Mouse (Mus musculus) heart, embryonic 11.5 days (tissue): ENCODE results near the gene Kcnj10. TPM values are rescaled to one million over a fixed set of nuclear protein-coding genes. Genes with fewer than 3 reads are reported as not detected.

Experiments
- ATAC-seq: fragments of 200-750 bp; cut with Nextera tagmentation; replicated peaks from 2 replicates; pipeline ENCODE4 v1.8.0; 2017; ENCODE audit warnings: moderate library complexity; ENCODE audit not compliant: insufficient number of reproducible peaks, low FRiP score, low TSS enrichment
- H3K27ac ChIP-seq: fragments of 300-500 bp; sonication (generic); 2 replicates; pipeline ENCODE4 v1.5.1; 2014; ENCODE audit warnings: mild to moderate bottlenecking, low read depth, low read length
- H3K27me3 ChIP-seq: fragments of 300-500 bp; sonication (generic); 2 replicates; pipeline ENCODE4 v1.6.1; 2014; ENCODE audit warnings: mild to moderate bottlenecking, low read length, mixed read lengths; ENCODE audit not compliant: control insufficient read depth, insufficient read depth
- H3K36me3 ChIP-seq: fragments of 300-500 bp; sonication (generic); 2 replicates; pipeline ENCODE4 v1.6.1; 2014; ENCODE audit warnings: mild to moderate bottlenecking, low read length, moderate library complexity, mixed read lengths; ENCODE audit not compliant: control insufficient read depth, insufficient read depth
- H3K4me1 ChIP-seq: fragments of 300-500 bp; sonication (generic); 2 replicates; pipeline ENCODE4 v1.6.1; 2014; ENCODE audit warnings: low read length; ENCODE audit not compliant: control insufficient read depth, insufficient read depth
- H3K4me2 ChIP-seq: fragments of 300-500 bp; sonication (generic); 2 replicates; pipeline ENCODE4 v1.6.1; 2014; ENCODE audit warnings: mild to moderate bottlenecking, moderate library complexity
- H3K4me3 ChIP-seq: fragments of 300-500 bp; sonication (generic); 2 replicates; pipeline ENCODE4 v1.5.1; 2014; ENCODE audit warnings: low read depth, low read length
- H3K9ac ChIP-seq: fragments of 300-500 bp; sonication (generic); 2 replicates; pipeline ENCODE4 v1.6.1; 2014; ENCODE audit warnings: mild to moderate bottlenecking, low read depth, low read length, moderate library complexity
- H3K9me3 ChIP-seq: fragments of 300-500 bp; sonication (generic); replicated peaks from 2 replicates; pipeline ENCODE4 v1.6.1; 2016; ENCODE audit warnings: low read length; ENCODE audit not compliant: control insufficient read depth
- WGBS: fragments of 180-500 bp; shearing (Covaris S2); extraction: QIAGEN DNeasy Blood & Tissue Kit; methylation state at CpG from one replicate; pipeline ENCODE4 v1.1.7; 2014; ENCODE audit not compliant: insufficient replicate concordance; 5-methylcytosine and 5-hydroxymethylcytosine counted together
- polyA plus RNA-seq: library from polyadenylated mRNA; unstranded; fragments of >200 nt; fragmentation: Nextera tagmentation; extraction: Ambion mirVana; gene quantifications from 2 replicates; pipeline ENCODE4 v1.2.1, GENCODE M21; 2014

Kcnj10 gene
- polyA plus RNA-seq, 1 experiment from 2014 or later = 0.09 TPM

- Histone ChIP-seq H3K27ac (no peak overlapping the region), H3K36me3 (no peaks in the 10 kb centered on the region), H3K9me3 (no peaks in the 10 kb centered on the region), H3K4me3 (no peak overlapping the region), H3K4me2 (no peak overlapping the region), H3K9ac (no peak overlapping the region), H3K27me3 (peaks cover 4% of the 10 kb centered on the region; the same call in 1 of the 2 replicates), H3K4me1 (no peaks in the 10 kb centered on the region)
- ATAC-seq = no peak
- 10% methylated on average over 5 of the region's 5 CpGs for WGBS
Observed at GRCm38 (mm10) chr1:172409431-172409830, 68.4 kb downstream of the Kcnj10 start.

DNA sequence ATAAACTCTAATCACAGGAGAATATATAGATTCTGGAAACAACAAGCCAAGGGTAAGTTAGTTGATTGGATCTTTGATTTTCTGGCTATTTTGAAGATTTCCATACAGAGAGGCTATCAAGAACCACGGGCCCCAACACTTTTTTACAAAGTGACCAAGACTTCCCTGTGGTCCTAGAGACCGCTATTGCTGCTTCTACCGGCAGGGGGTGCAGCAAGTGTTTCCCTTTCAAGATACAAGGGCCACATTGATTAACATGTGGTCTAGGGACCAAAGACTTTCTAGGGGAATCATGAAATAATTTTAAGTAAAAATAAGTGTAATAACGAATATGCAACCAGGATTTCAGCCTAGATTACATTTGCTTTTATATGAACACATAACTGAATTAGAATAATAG, 69.8 kb downstream of the Kcnj10 start:
- Histone ChIP-seq H3K27ac (no peak overlapping the region), H3K4me1 (no peaks in the 10 kb centered on the region), H3K4me3 (no peak overlapping the region), H3K4me2 (no peak overlapping the region), H3K9me3 (no peaks in the 10 kb centered on the region), H3K36me3 (no peaks in the 10 kb centered on the region), H3K27me3 (peaks cover 4% of the 10 kb centered on the region; the same call in 1 of the 2 replicates), H3K9ac (no peak overlapping the region)
- 4% methylated on average over 4 of the region's 4 CpGs for WGBS
- no peak for ATAC-seq

- Histone ChIP-seq H3K4me3 (no peak overlapping the region), H3K9me3 (no peaks in the 10 kb centered on the region), H3K36me3 (no peaks in the 10 kb centered on the region), H3K4me2 (no peak overlapping the region), H3K27ac (no peak overlapping the region), H3K9ac (no peak overlapping the region), H3K27me3 (no peaks in the 10 kb centered on the region), H3K4me1 (no peaks in the 10 kb centered on the region)
- ATAC-seq = peak; percentile 60; the same call in 1 of the 2 replicates
- 0% methylated on average over 5 of the region's 5 CpGs for WGBS
Observed at GRCm38 (mm10) chr1:172412204-172412603, 71.2 kb downstream of the Kcnj10 start.

DNA sequence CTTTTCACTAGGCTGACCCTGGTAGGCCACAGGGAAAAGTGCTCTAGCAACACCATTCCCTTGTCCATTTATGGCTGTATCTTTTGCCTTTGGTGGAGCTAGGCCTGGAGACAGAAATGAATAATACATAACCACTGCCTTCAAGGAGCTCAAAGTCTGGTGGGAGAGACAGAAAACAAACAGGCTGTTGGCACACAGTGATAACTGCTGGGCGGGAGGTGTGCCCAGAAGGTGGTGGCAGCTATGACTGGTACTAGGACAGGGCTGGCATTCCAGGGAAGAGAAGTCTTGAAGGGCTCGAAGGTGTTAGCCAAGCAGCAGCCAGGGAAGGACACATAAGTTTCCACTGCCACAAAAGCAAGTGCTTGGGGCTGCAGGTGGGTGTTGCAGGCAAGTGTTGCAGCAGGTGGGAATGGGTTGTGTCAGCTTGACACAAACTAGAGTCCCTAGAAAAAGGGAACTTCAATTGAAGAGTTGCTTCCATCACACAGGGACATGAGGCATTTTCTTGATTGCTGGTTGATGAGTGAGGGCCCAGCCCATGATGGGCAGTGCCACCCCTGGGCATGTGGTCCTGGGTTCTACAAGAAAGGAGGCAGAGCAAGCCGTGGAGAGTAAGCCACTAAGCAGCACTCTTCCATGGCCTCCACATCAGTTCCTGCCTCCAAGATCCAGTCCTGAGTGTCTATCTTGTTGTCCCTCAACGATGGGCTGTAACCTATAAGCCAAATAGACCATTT, 72.7 kb downstream of the Kcnj10 start:
- no peak for ATAC-seq
- Histone ChIP-seq H3K9me3 (no peaks in the 10 kb centered on the region), H3K36me3 (no peaks in the 10 kb centered on the region), H3K9ac (no peak overlapping the region), H3K4me3 (no peak overlapping the region), H3K4me2 (no peak overlapping the region), H3K4me1 (no peaks in the 10 kb centered on the region), H3K27me3 (no peaks in the 10 kb centered on the region), H3K27ac (no peak overlapping the region)
- 74% methylated on average over 4 of the region's 4 CpGs for WGBS

GRCm38 (mm10) chr1:172414231-172414585, 73.2 kb downstream of the Kcnj10 start:
- Histone ChIP-seq H3K36me3 (no peaks in the 10 kb centered on the region), H3K9me3 (no peaks in the 10 kb centered on the region), H3K4me1 (no peaks in the 10 kb centered on the region), H3K27ac (no peak overlapping the region), H3K9ac (no peak overlapping the region), H3K4me3 (no peak overlapping the region), H3K4me2 (no peak overlapping the region), H3K27me3 (no peaks in the 10 kb centered on the region)
- no peak for ATAC-seq
- WGBS = 78% methylated on average over 6 of the region's 6 CpGs

DNA sequence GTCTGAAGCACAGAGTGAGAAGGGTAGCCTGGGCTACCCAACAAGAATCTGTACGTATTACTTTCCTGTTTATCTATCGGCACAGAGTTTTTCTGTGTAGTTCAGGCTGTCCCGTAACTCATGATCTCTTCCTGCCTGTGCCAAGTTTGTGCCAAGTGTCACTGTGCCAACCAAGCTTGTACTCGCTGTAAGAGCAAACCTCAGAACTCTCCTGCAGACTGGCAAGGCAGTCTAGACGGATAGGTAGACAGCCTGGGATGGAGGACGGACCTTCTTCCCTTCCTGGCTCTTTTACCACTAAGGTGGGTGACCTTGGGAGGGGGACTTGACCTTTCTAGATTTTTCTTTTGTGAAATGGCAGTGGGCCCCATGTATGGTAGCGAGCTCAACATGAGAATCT, 74.1 kb downstream of the Kcnj10 start:
- no peak overlapping the region for H3K4me3 ChIP-seq
- H3K9me3 ChIP-seq = no peaks in the 10 kb centered on the region
- no peak overlapping the region for H3K9ac ChIP-seq
- no peak for ATAC-seq
- no peaks in the 10 kb centered on the region for H3K27me3 ChIP-seq
- no peaks in the 10 kb centered on the region for H3K36me3 ChIP-seq
- 78% methylated on average over 7 of the region's 7 CpGs for WGBS
- no peak overlapping the region for H3K4me2 ChIP-seq
- no peak overlapping the region for H3K27ac ChIP-seq
- no peaks in the 10 kb centered on the region for H3K4me1 ChIP-seq

DNA sequence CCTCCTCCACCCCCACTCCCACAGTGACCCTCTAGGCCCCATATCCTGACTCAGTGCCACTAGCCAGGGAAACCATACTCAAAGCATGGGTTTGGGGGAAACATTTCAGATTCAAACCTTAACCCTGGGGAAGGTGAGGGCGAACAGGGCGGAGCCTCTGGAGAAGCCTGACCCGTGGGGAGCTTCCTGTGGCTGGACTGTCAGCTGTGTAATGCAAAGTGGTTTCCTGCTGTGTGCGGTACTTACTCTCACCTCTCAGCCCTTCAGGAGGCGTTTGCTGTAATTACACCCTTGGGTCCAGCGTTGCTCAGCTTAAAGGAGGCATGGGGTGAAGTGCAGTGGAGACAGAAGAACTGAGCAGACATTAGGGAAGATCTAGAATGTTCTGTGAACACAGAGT, 77.2 kb downstream of the Kcnj10 start:
- H3K9ac ChIP-seq = no peak overlapping the region
- H3K27ac ChIP-seq = no peak overlapping the region
- H3K4me2 ChIP-seq = no peak overlapping the region
- H3K4me3 ChIP-seq = no peak overlapping the region
- H3K9me3 ChIP-seq = no peaks in the 10 kb centered on the region
- no peak for ATAC-seq
- no peaks in the 10 kb centered on the region for H3K27me3 ChIP-seq
- no peaks in the 10 kb centered on the region for H3K36me3 ChIP-seq
- no peaks in the 10 kb centered on the region for H3K4me1 ChIP-seq
- 14% methylated on average over 6 of the region's 6 CpGs for WGBS

DNA sequence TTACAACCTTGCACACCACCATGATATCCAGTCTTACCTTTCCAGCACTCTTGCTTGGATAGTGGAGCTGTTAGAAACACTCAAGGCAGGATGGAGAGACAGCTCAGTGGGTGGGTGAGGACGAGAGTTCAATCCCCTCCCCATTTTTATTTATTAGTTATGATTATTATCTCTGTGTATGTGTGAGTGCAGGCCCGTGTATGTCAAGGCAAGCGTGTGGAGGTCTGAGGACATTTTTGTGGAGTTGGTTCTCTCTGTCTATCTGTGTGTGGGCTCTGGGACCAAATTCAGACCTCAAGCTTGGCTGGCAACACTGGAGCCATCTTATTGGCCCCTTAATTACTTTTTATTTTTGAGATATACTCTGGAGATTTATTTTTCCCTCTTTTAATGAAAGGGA, 77.6 kb downstream of the Kcnj10 start:
- Histone ChIP-seq H3K27me3 (no peaks in the 10 kb centered on the region), H3K4me1 (no peaks in the 10 kb centered on the region), H3K4me2 (no peak overlapping the region), H3K9me3 (no peaks in the 10 kb centered on the region), H3K9ac (no peak overlapping the region), H3K36me3 (no peaks in the 10 kb centered on the region), H3K4me3 (no peak overlapping the region), H3K27ac (no peak overlapping the region)
- WGBS = 80% methylated on average over 3 of the region's 3 CpGs
- ATAC-seq = no peak

- H3K27ac ChIP-seq = no peak overlapping the region
- H3K4me2 ChIP-seq = no peak overlapping the region
- no peak overlapping the region for H3K9ac ChIP-seq
- H3K27me3 ChIP-seq = no peaks in the 10 kb centered on the region
- no peak for ATAC-seq
- no peak overlapping the region for H3K4me3 ChIP-seq
- WGBS = 80% methylated on average over 6 of the region's 6 CpGs
- H3K4me1 ChIP-seq = no peaks in the 10 kb centered on the region
- H3K9me3 ChIP-seq = no peaks in the 10 kb centered on the region
- H3K36me3 ChIP-seq = no peaks in the 10 kb centered on the region
Observed at GRCm38 (mm10) chr1:172420181-172420580, 79.2 kb downstream of the Kcnj10 start.
